Mouse (Mus musculus) liver, embryonic 14.5 days (tissue): Measurements from ENCODE around the gene Pla2g3.

Experiments used
- CTCF ChIP-seq: IDR thresholded peaks from 2 replicates; pipeline ENCODE4 v1.5.1; 2016; ENCODE audit warnings: antibody characterized with exemption, low read depth, control low read depth
- EP300 ChIP-seq: IDR thresholded peaks from 2 replicates; pipeline ENCODE4 v1.6.1; 2016; ENCODE audit warnings: antibody characterized with exemption, low read depth

DNA sequence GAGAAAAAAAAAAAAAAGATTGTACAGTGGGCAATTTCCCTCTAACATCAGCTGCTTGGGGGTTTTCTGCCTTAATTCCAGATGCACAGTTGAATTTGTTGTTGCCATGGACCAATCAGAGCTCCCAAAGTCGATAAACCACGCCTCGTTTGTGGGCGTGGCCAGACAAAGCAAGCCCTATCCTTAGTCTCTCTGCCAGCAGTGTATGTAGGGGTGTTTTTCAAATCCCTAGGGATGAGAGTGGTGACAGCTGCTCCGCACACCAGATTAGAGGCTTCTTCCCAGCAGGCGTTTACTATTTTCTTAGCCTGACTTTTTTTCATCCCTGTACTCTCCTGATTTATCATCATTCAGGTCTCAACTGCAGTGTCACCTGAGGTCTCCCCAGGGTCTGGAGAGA is 59.9 kb downstream of the Pla2g3 start:
- TF ChIP-seq EP300 (no peak), CTCF (no peak)
